Mouse (Mus musculus): ENCODE measurements at regions not wholly inside any gene's neighbourhood (a gene's known extent, or its start where the extent isn't known, plus 50 kb on each side); places are given as distances from the start of the nearest gene placed in this dataset.

DNA sequence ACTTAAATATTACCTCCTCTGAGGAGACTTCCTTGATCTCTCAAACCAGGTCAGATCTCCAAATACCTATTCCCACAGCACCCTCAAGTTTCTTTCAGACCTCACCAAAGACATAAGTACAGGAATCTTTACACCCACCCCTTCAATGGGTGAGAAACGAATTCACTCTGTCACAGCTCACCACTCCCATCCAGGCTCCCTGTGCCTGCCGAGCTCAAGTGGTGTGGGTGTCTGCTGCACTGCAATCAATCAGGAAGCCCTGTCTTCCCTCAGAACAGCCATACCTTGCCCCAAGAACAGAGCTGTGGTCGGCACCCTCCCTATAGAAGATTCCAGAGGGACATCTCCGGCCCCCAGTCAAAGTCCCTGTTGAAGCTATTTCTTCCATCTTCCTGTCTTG lies 116.2 kb upstream of the Nectin1 start:
- no peak for DNase-seq (ENCODE audit: low spot score)

GRCm38 (mm10) chr9:43628786-43629185 lies 115.0 kb upstream of the Nectin1 start:
- no peak for DNase-seq (ENCODE audit: low spot score)

DNA sequence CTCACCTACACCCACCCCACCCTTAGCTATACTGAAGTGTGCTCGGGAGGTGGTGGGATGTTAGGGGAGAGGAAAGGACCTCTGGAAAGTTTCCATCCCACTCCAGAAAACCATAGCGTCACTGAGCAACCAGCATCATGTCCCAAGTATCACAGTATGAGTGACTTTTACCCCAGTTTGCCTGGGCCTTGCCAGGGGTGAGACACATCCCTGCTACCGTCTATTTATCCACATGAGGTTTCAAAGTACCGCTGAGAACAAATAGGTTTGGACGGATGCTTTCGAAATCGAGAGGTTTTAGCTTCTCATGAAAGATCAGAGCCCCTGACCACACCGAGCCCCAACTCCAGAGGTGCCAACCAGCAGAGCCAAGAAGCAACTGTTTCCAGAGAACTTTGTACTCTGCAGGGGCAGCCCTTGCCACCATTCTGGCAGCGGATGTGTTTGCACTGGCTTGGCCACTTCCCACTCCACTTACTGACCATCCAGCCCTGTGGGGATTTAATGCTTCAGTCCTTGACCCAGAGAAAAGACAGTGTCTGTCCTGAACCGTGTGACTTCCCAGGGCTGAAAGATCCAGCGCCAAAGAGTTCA lies 107.3 kb upstream of the Nectin1 start:
- no peak for DNase-seq (ENCODE audit: low spot score)

GRCm38 (mm10) chr9:43658186-43658585 lies 85.6 kb upstream of the Nectin1 start:
- no peak for DNase-seq (ENCODE audit: low spot score)

DNA sequence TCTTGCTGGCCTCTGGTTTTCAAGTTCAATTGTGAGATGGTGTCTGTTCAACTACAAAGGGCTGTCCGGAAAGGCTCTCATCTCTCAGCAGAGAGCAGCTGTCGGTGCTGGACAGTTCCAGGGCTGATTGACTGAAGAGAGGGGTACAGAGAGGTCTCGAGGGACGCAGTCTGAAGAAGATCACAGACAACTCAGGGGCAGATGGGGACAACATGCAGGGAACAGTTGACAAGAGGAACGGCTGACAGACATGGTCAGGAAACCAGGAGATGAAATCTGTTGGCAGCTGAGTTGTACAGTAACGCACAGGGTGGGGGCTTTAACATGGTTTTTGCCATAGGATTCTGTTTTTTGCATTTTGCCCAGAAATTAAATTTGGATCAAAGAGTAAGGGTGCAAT lies 84.5 kb upstream of the Nectin1 start:
- no peak for DNase-seq (ENCODE audit: low spot score)

- DNase-seq (ENCODE audit: low spot score): no peak
Measured at GRCm38 (mm10) chr9:43660151-43660550, 83.6 kb upstream of the Nectin1 start.

DNA sequence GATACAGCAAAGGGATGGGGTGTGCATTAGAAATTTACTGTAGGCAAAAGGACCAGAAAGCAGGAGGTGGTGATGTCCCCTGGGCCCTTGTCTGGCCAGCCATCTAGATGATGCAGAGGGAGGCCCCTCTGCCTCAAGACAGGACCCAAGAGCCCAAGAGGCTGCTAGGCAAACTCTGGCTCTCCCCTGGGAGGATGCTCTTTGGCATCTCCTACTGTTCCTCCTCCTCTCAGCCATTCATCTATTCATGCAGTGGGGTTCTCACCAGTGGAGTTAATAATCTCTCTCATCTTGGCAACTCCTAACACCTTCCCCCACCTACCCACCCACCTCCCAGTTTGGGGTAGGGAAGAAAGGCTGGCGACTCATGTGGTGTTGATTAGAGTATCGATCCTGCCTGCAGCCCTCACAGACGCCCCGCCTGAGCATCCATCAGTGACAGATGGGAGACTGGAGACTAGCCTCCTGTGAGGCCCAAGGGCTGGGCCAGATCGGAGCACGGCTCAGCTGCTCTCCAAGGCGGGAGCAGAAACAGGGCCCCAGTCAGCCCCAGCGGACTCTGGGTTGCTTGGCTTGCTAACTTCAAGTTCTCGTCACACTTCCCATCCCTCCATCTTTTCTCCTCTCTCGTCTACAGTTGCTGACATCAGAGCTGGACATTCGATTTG lies 82.8 kb upstream of the Nectin1 start:
- DNase-seq (ENCODE audit: low spot score): no peak

DNA sequence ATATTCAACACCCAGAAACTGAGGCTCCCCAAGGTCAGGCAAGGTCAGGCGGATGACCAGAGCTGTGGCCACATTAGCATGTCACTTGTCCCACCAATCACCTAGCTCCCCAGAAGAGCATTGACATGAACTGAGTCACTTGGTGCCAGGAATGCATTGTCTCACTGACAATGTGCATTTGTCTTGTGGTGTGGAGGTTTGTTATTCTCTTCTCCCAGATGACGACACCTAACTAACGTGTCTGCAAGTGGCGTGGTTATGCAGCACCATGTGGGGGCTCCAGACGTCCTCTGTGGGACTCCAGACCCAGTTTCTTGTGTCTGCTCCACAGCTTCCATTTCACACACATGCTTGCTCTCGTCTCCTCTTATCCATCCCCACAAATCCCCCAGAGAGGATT lies 82.1 kb upstream of the Nectin1 start:
- DNase-seq (ENCODE audit: low spot score): no peak

DNA sequence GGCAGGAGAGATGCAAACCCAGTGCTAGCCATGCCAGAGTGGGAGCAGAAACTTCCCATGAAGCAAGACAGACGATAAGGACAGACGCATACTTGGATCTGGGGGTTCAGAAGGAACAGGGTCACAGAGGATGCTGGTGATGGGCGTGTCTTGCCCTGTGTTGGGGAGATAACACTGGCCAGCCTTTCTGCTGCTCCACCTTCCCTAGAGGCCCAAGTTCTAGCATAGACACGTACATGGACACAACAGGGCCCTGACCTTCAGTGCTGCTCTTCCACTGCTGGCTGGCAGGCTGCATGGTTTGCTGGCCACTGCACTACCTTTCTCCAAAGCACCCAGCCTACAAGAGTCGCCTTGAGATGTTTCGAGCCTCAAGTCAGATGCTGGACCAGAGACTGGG lies 76.4 kb upstream of the Nectin1 start:
- DNase-seq (ENCODE audit: low spot score): no peak

GRCm38 (mm10) chr9:43667974-43668373 lies 75.8 kb upstream of the Nectin1 start:
- no peak for DNase-seq (ENCODE audit: low spot score)

GRCm38 (mm10) chr9:43668731-43669130 lies 75.1 kb upstream of the Nectin1 start:
- DNase-seq (ENCODE audit: low spot score): no peak

DNA sequence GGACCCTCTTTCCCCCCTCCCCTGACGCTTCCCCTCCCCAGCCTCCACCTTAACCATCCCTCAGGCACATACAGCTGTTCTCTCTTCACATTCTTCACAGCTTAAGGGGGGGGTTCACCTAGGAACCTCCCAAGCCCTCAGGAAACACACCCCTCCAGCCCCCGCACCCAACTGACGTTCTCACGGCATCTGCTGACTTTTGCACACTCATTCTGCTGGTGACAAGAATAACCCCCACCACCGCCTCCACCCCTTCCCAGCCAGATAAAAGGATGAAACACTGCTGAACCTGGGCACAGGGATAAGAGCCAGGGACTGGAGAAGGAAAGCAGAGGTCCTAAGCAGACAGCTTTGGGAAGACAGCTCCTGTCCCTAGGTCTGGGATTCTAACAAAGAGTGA lies 73.2 kb upstream of the Nectin1 start:
- no peak for DNase-seq (ENCODE audit: low spot score)

DNA sequence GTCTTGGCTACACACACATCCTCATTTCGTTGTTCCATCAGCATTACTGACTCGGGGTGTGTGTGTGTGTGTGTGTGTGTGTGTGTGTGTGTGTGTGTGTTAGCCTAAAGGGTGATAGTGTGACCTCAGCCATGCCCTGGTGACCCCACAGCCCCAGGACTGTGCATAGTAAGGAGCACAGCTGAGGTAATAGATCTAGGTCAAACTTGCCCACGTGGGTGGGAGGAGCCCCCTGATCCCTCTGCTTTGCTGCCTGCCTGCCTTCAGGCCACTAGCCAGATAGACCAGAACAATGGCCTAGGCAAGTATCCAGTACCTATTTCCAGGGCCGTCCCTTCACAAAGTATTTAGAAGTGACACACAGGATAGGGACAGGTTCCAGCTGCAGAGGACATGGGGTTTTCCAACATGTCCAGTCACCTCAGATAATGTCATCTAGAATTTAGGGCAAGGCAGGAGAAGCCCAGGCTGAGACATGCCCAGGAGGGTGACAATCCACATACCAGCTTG lies 70.6 kb upstream of the Nectin1 start:
- DNase-seq (ENCODE audit: low spot score): no peak

DNA sequence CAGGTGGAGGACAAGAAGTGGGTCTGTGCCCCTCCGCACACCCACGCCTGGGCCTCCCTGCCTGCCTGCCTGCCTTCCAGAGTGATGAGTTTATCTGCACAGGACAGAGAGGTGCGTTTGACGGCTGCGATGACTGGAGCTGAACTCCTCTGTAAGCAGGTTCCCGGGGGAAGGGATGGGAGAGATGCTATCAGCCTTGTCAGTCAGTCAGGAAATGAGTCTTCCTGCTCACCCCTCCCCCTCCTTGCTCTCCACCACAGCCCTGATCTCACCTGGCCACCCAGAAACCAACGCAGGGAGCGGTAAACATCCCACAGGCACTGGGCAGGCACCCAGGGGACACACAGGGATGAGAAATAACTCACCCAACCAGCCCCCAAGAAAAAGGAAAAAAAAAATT lies 69.5 kb upstream of the Nectin1 start:
- DNase-seq (ENCODE audit: low spot score): no peak

DNA sequence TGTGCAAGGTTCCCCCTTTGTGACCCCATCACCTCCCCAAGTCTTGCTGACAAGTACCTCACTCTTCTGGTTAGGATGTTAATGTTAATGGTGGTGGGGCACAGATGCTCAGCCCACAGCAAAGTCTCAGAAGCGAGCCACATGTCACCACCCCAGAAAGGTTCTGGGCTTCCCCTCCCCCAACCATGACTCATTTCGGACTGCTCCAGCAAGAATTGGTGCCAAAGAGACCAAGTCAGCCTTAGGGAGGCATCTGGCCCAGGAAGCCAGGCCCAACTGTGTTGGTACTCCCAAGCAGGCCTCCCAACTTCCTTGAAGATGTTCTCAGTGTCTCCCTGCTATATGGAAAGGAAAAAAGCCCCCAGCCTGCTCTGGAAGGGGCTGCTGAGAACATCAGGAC lies 67.8 kb upstream of the Nectin1 start:
- DNase-seq (ENCODE audit: low spot score): no peak

DNA sequence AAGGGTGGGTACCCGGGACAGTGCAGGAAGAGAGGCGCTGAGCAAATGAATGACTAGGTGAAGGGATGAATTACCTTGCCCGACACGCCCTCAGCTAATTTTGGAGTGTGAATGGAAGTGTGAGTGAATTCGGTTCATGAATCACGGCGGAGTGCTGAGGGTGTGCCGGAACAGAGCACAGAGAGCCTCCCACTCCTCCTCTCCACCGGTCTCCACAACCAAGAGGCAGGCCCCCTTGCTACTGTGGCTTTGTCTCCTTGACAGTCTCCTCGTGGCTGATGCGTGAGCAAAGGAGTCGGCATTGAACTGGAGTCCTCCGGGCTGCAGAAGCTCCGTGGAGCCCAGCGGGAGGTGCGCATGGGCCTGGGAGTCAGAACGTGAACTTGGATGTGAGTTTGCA lies 64.5 kb upstream of the Nectin1 start:
- DNase-seq (ENCODE audit: low spot score): no peak

GRCm38 (mm10) chr9:43681317-43681716 lies 62.5 kb upstream of the Nectin1 start:
- DNase-seq (ENCODE audit: low spot score): no peak

DNA sequence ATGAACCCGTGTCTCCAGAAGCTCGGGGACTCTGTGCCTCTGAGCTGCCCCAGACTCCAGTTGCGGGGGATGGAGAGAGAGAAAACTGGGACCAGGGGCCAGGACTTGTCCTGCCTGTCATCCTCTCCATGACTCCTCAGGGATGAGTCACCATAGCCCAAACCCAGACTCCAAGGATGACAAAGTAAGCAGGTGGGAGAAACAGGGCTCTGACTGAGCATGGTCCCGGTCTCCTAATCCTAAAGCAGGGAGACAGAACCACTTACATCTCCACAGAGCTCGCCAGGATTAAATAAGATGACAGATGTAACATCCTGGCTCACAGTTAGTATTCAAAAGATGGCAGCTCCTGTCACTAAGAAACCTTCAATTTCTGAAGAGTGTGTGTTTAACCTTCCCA lies 61.7 kb upstream of the Nectin1 start:
- DNase-seq (ENCODE audit: low spot score): no peak

GRCm38 (mm10) chr9:43684596-43684995 lies 59.2 kb upstream of the Nectin1 start:
- DNase-seq (ENCODE audit: low spot score): no peak

- no peak for DNase-seq (ENCODE audit: low spot score)
Measured at GRCm38 (mm10) chr9:43692015-43692414, 51.8 kb upstream of the Nectin1 start.

DNA sequence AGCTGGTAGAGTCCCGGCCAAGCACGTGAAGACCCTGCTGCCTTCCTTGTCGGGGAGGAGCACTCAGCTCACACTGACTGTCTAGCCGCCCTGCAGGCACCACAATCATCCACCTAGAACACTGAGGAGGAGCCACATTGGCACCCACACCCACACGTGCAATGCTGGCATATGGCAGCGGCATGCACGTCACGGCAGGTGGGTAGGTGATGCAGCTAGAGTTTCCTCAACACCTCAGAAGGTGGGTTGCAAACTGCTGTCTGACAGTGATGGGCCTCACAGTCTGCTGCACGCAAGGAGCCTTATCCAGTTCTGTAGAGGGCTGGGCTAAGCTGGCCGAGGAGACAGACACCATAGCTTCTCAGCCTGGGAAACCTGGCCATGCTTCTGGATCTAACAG lies 51.2 kb upstream of the Nectin1 start:
- DNase-seq (ENCODE audit: low spot score): no peak
